Mouse (Mus musculus) embryonic facial prominence, embryonic 12.5 days (tissue): ENCODE data around the gene Rgp1. TPM values are rescaled to one million over a fixed set of nuclear protein-coding genes. Genes with fewer than 3 reads are reported as not detected.
"Not testable (repeated sequence)": the region's sequence is repeated elsewhere in the genome, so short reads cannot be mapped to it uniquely, and the experiment has no call there.

Experiments
- ATAC-seq: fragments of 200-750 bp; cut with Nextera tagmentation; 2 replicates; pipeline ENCODE4 v1.8.0; 2017; ENCODE audit not compliant: insufficient number of reproducible peaks, insufficient read depth, low FRiP score, low TSS enrichment
- H3K27ac ChIP-seq: fragments of 300-500 bp; sonication (generic); 2 replicates; pipeline ENCODE4 v1.5.1; 2016; ENCODE audit warnings: mild to moderate bottlenecking
- H3K27me3 ChIP-seq: fragments of 300-500 bp; sonication (generic); 2 replicates; pipeline ENCODE4 v1.6.1; 2016; ENCODE audit warnings: mild to moderate bottlenecking, moderate library complexity
- H3K36me3 ChIP-seq: fragments of 300-500 bp; sonication (generic); 2 replicates; pipeline ENCODE4 v1.6.1; 2016; ENCODE audit warnings: mild to moderate bottlenecking
- H3K4me1 ChIP-seq: fragments of 300-500 bp; sonication (generic); 2 replicates; pipeline ENCODE4 v1.6.1; 2016
- H3K4me2 ChIP-seq: fragments of 300-500 bp; sonication (generic); replicated peaks from 2 replicates; pipeline ENCODE4 v1.6.1; 2016; ENCODE audit warnings: mild to moderate bottlenecking, moderate library complexity
- H3K4me3 ChIP-seq: fragments of 300-500 bp; sonication (generic); 2 replicates; pipeline ENCODE4 v1.5.1; 2016; ENCODE audit warnings: mild to moderate bottlenecking
- H3K9ac ChIP-seq: fragments of 300-500 bp; sonication (generic); 2 replicates; pipeline ENCODE4 v1.6.1; 2016; ENCODE audit warnings: mild to moderate bottlenecking, moderate library complexity
- H3K9me3 ChIP-seq: fragments of 300-500 bp; sonication (generic); 2 replicates; pipeline ENCODE4 v1.6.1; 2016; ENCODE audit warnings: mild to moderate bottlenecking, moderate library complexity
- WGBS: fragments of 180-500 bp; shearing (Covaris S2); methylation state at CpG from one replicate; pipeline ENCODE4 v1.1.7; 2016; 5-methylcytosine and 5-hydroxymethylcytosine counted together
- polyA plus RNA-seq: library from polyadenylated mRNA; unstranded; fragments of >200 nt; fragmentation: Nextera tagmentation; extraction: Ambion mirVana; gene quantifications from 2 replicates; pipeline ENCODE4 v1.2.1, GENCODE M21; 2016

Gene Rgp1
- 33.8 and 37.7 TPM in 2 replicates for polyA plus RNA-seq

DNA sequence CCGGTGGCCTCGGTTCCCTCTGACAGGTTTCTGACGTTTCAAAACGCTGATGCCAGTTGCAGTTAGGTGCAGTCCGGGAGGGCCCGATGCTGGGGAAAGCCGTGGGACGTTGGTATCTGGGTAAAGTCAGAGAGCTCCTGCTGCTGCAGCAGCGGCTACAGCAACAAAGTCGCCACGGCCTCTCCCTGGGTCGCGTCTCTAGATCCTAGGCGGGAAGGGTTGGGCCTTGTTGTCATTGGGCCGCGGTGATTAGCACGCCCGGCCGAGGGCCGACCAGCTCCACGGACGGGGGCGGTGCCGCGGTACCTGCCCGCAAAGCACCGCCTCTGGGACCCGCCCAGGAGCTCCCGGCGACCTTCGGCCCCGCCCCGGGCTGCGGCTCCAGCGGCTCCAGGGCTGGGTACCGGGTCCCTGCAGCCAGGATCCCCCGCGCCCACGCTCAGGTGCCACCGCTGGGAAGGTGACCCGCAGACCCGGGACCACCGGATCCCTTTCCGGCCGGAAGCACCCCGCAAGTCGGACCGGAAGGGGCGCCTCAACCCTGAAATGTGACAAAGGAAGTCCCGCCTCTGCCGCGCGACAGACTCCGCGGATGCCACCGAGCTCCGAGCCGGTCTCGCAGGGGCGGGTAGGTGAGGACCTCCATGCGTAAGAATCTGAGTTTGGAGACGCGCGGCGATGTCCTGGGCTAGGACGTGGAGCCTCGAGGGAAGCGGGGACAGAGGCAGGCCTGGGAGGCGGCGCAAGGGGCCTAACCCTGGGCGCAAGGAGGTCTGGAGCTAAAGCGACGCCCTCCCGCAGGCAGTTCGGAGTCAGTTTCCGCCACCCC is at the start of gene Rgp1, which contains the start of gene Gba2:
Rgp1 (plus strand) TSS at position 340 of the 829 bp plus-strand sequence.
Gba2 (minus strand) TSS at position 498 of the 829 bp plus-strand sequence.
- under 1% methylated on average over 76 of the region's 76 CpGs for WGBS

GRCm38 (mm10) chr4:43530081-43530501 is 48.4 kb upstream of the Rgp1 start:
- H3K9ac ChIP-seq, result no peak overlapping the region
- no peaks in the 10 kb centered on the region for H3K4me1 ChIP-seq
- no peak overlapping the region for H3K4me3 ChIP-seq
- H3K27ac ChIP-seq, result 0 out of 2 replicates have a peak overlapping the region, but pooled peaks have one; percentile 41
- H3K4me2 ChIP-seq, result no peak overlapping the region
- peaks cover 41% of the 10 kb centered on the region for H3K36me3 ChIP-seq
- no peaks in the 10 kb centered on the region for H3K9me3 ChIP-seq
- ATAC-seq, result no peak
- peaks cover 4% of the 10 kb centered on the region for H3K27me3 ChIP-seq
- 73% methylated on average over 8 of the region's 8 CpGs for WGBS

More for the DNA sequence above, at the start of gene Rgp1, which contains the start of gene Gba2:
- Histone ChIP-seq H3K4me2 (peak within 1 kb of the TSS; percentile 95), H3K9ac (peak within 1 kb of the TSS; percentile 82), H3K9me3 (no peaks in the 10 kb centered on the region), H3K4me3 (peak within 1 kb of the TSS; percentile 73), H3K27ac (peak within 1 kb of the TSS; percentile 80), H3K36me3 (peaks cover 41% of the 10 kb centered on the region), H3K27me3 (no peaks in the 10 kb centered on the region), H3K4me1 (peaks cover 40% of the 10 kb centered on the region)
- ATAC-seq, result peak; percentile 92

DNA sequence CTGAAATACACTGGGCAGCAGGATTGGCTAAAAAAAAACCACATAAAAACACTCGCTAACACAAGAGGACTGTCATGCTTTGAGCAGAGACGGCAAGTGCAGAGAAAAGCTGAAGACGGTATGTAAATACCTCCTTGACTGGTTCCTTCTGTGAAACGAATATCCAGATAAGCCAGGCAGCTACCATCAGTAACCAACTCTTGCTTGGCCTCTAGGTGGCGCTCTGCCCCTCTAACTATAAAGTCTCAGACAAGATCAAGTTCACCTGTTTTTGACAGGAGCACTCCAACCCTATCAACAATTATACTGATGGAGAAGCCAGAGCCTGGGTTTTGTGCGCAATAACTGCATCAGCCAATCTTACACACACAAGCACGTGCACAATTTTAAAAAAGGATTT is 47.9 kb upstream of the Rgp1 start:
- Histone ChIP-seq H3K9me3 (no peaks in the 10 kb centered on the region), H3K27ac (no peak overlapping the region), H3K9ac (no peak overlapping the region), H3K4me2 (no peak overlapping the region), H3K4me3 (no peak overlapping the region), H3K4me1 (no peaks in the 10 kb centered on the region), H3K36me3 (peaks cover 46% of the 10 kb centered on the region), H3K27me3 (peaks cover under 1% of the 10 kb centered on the region)
- no peak for ATAC-seq
- WGBS, result 26% methylated on average over 7 of the region's 7 CpGs

GRCm38 (mm10) chr4:43533270-43533669 is 45.2 kb upstream of the Rgp1 start:
- H3K9ac ChIP-seq, result no peak overlapping the region
- H3K27me3 ChIP-seq, result no peaks in the 10 kb centered on the region
- no peak for ATAC-seq
- peaks cover 71% of the 10 kb centered on the region for H3K36me3 ChIP-seq
- H3K4me1 ChIP-seq, result no peaks in the 10 kb centered on the region
- no peaks in the 10 kb centered on the region for H3K9me3 ChIP-seq
- no peak overlapping the region for H3K4me2 ChIP-seq
- no peak overlapping the region for H3K4me3 ChIP-seq
- no peak overlapping the region for H3K27ac ChIP-seq
- WGBS, result 82% methylated on average over 9 of the region's 9 CpGs

GRCm38 (mm10) chr4:43535628-43536027 is 42.9 kb upstream of the Rgp1 start:
- no peak for ATAC-seq
- WGBS, result 87% methylated on average over 8 of the region's 8 CpGs
- H3K27me3 ChIP-seq, result no peaks in the 10 kb centered on the region
- peaks cover 95% of the 10 kb centered on the region for H3K36me3 ChIP-seq
- H3K4me1 ChIP-seq, result no peaks in the 10 kb centered on the region
- no peak overlapping the region for H3K4me3 ChIP-seq
- H3K27ac ChIP-seq, result no peak overlapping the region
- no peak overlapping the region for H3K9ac ChIP-seq
- no peaks in the 10 kb centered on the region for H3K9me3 ChIP-seq
- no peak overlapping the region for H3K4me2 ChIP-seq

DNA sequence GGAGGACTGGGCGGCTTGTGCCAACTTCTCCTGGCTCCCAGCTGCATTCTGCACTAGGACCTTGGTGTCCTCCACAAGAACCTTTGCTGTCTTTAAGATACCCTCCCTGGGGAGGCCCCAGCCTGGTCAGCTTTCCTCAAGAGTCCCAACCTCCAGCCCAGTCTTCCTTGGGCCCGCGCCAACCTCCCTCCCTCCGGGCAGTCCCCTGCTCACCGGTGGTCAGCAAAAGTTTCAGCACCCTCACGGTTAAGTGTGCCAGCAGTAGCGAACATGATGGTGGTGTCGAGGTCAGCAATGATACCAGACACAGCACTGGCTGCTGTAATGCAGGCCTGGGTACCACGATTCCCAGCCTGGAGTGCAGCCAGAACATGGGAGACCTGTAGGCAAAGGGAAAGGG is 42.5 kb upstream of the Rgp1 start:
- no peak overlapping the region for H3K9ac ChIP-seq
- H3K4me1 ChIP-seq, result no peaks in the 10 kb centered on the region
- WGBS, result 93% methylated on average over 9 of the region's 9 CpGs
- no peaks in the 10 kb centered on the region for H3K27me3 ChIP-seq
- H3K27ac ChIP-seq, result no peak overlapping the region
- H3K36me3 ChIP-seq, result peaks cover 94% of the 10 kb centered on the region
- no peak overlapping the region for H3K4me3 ChIP-seq
- ATAC-seq, result no peak
- H3K4me2 ChIP-seq, result no peak overlapping the region
- no peaks in the 10 kb centered on the region for H3K9me3 ChIP-seq

DNA sequence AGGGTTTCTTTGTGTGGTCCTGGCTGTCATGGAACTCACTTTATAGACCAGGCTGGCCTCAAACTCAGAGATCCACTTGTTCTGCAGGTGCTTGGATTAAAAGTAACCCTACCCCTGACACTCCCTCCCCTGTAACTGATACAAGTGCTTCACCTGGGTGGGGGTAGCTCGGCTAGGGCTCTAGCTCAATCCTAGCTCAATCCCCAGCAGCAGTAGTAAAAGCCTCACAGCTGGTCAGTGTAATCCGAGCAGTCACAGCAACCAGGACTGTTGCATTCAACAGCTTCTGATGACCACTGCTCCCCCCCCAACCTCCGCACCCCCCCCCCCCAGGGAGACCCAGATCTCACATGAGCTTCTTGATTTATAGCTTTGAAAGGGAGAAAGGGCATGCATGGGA is 36.5 kb upstream of the Rgp1 start:
- no peaks in the 10 kb centered on the region for H3K27me3 ChIP-seq
- no peak overlapping the region for H3K9ac ChIP-seq
- H3K9me3 ChIP-seq, result no peaks in the 10 kb centered on the region
- WGBS, result 53% methylated on average over 3 of the region's 3 CpGs
- no peak overlapping the region for H3K4me2 ChIP-seq
- 0 out of 2 replicates have a peak, but pooled peaks cover 3% of the 10 kb centered on the region for H3K4me1 ChIP-seq
- H3K36me3 ChIP-seq, result peaks cover 94% of the 10 kb centered on the region
- no peak overlapping the region for H3K4me3 ChIP-seq
- 0 out of 2 replicates have a peak overlapping the region, but pooled peaks have one; percentile 30 for H3K27ac ChIP-seq
- no peak for ATAC-seq

DNA sequence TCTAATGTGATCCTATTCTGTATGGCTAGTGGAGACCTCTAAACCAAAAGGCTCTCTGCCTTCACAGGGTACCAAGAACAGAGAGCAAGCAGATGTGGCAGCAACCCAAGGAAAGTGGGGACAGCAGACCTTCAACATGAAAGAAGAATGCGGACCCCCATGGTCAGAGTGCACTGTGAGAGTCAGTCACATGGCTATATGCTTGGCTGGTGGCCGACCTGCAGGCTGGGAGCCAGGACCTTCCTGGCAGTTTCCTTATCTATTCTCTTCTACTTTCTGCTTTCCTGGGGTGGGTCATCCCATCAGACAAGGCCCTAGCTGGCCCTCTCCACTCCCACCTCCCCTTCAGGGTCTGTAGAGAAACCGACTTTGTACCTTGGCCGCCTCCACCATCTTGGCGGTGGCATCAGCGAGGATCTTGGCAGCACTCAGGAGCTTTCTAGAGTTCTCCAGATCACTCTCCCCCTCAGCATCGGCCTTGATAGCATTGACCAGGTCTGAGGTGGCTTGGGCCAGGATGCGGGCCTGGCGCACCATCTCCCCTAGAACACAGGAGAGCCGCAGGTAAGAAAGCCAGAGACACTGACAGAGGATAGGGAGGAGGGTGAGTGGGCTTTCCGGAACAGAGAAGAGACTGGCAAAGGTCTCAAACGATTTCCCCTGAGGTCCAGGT is 32.0 kb upstream of the Rgp1 start:
- H3K27me3 ChIP-seq, result no peaks in the 10 kb centered on the region
- H3K27ac ChIP-seq, result no peak overlapping the region
- no peaks in the 10 kb centered on the region for H3K9me3 ChIP-seq
- peaks cover 100% of the 10 kb centered on the region for H3K36me3 ChIP-seq
- 96% methylated on average over 12 of the region's 12 CpGs for WGBS
- no peak for ATAC-seq
- H3K9ac ChIP-seq, result no peak overlapping the region
- no peak overlapping the region for H3K4me2 ChIP-seq
- H3K4me1 ChIP-seq, result 0 out of 2 replicates have a peak, but pooled peaks cover 3% of the 10 kb centered on the region
- H3K4me3 ChIP-seq, result no peak overlapping the region

DNA sequence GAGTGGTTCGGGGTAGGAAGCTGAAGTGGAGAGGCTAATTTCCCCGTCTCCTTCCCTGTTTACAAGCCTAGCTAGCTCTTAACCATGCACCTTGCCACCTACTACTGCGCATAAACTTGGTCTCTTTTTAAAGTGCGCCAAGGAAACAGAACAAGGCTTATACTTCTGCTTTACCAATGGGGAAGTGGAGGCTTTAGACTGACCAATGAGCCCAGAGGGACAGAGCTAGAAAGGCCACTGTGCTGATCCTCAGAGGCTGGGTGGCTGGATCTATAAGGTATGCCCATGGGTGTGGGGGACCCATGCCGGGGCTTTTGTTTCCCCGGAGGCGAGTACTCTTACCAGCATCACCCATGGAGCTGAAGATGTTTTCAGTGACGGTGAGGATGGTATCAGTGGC is 31.4 kb upstream of the Rgp1 start:
- 94% methylated on average over 8 of the region's 8 CpGs for WGBS
- Histone ChIP-seq H3K9ac (no peak overlapping the region), H3K4me3 (no peak overlapping the region), H3K27ac (no peak overlapping the region), H3K27me3 (no peaks in the 10 kb centered on the region), H3K4me1 (no peaks in the 10 kb centered on the region), H3K9me3 (no peaks in the 10 kb centered on the region), H3K36me3 (peaks cover 98% of the 10 kb centered on the region), H3K4me2 (no peak overlapping the region)
- no peak for ATAC-seq

GRCm38 (mm10) chr4:43549055-43549454 is 29.5 kb upstream of the Rgp1 start:
- no peaks in the 10 kb centered on the region for H3K4me1 ChIP-seq
- H3K9ac ChIP-seq, result no peak overlapping the region
- H3K27me3 ChIP-seq, result no peaks in the 10 kb centered on the region
- H3K9me3 ChIP-seq, result no peaks in the 10 kb centered on the region
- H3K4me3 ChIP-seq, result no peak overlapping the region
- no peak overlapping the region for H3K4me2 ChIP-seq
- ATAC-seq, result 0 out of 2 replicates have a peak, but pooled peaks have one; percentile 47
- 87% methylated on average over 12 of the region's 12 CpGs for WGBS
- H3K36me3 ChIP-seq, result peaks cover 98% of the 10 kb centered on the region
- H3K27ac ChIP-seq, result no peak overlapping the region

GRCm38 (mm10) chr4:43551854-43552253 is 26.7 kb upstream of the Rgp1 start:
- not testable (repeated sequence) for H3K4me2 ChIP-seq, ATAC-seq, H3K4me3 ChIP-seq, H3K9ac ChIP-seq, H3K27ac ChIP-seq, H3K4me1 ChIP-seq, H3K9me3 ChIP-seq, H3K27me3 ChIP-seq
- 89% methylated on average over 6 of the region's 6 CpGs for WGBS
- H3K36me3 ChIP-seq, result peaks cover 97% of the 10 kb centered on the region

DNA sequence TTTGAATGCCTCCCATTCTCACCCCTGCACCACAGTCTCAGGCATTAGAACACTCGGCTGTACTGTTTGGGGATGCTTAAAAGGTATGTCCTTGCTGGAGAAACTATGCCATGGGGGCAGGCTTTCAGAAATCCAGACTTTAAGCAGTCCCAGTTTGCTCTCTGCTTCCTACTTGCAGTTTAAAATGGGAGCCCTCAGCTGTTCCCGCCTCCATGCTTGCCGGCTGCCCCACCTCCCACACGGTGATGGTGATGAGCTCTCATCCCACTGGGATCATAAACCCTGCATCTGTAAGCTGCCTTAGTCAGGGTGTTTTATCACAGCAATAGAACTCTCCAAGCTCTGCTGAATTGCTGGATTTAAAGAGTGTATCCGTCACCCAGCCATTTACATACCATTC is 26.1 kb upstream of the Rgp1 start:
- Histone ChIP-seq H3K4me1 (peaks cover 2% of the 10 kb centered on the region), H3K27ac (no peak overlapping the region), H3K27me3 (no peaks in the 10 kb centered on the region), H3K9me3 (no peaks in the 10 kb centered on the region), H3K4me3 (no peak overlapping the region), H3K9ac (no peak overlapping the region), H3K4me2 (no peak overlapping the region), H3K36me3 (peaks cover 91% of the 10 kb centered on the region)
- no peak for ATAC-seq
- WGBS, result 95% methylated on average over 5 of the region's 5 CpGs
